Mouse (Mus musculus): ENCODE measurements around the gene Acsl3.

Gene Acsl3

DNA sequence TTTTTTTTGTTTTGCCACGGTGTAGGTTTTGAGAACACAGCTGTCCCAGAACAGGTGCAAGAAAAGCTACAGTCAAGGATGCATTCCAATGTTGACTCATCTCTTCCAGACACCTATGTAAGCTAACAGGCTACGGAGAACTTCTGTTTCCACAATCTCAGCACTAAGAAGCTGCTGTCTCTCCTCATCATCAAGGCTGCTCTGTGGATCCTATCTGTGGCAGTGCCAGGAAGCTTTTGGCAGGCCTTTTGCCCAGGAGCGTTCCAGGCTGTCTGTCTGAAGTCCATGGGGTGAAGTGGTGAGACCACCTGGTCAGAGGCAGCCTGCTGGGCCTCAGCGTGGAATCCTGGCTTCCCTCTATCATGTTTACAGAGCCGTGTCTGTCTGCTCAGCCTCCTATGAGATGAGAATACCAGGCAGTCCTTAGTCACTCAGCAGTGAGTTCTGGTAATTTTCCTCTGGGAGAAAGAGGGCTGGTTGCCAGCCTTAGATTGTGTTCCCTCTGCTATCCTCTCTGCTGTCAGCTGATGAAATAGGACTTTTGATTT, 87.7 kb downstream of the Acsl3 start:
- no peak for DNase-seq
